Mouse (Mus musculus) hindbrain, embryonic 11.5 days (tissue): ENCODE data around the gene Ppm1h. TPM values are rescaled to one million over a fixed set of nuclear protein-coding genes. Genes with fewer than 3 reads are reported as not detected.

Source experiments
- ATAC-seq: fragments of 200-750 bp; cut with Nextera tagmentation; 2 replicates; pipeline ENCODE4 v1.8.0; 2017; ENCODE audit warnings: mild to moderate bottlenecking, moderate TSS enrichment, moderate library complexity; ENCODE audit not compliant: low FRiP score
- DNase-seq: peaks from one replicate; pipeline ENCODE4 v3.0.0-alpha.2; 2015; ENCODE audit warnings: low spot score
- H3K27ac ChIP-seq: fragments of 300-500 bp; sonication (generic); 2 replicates; pipeline ENCODE4 v1.5.1; 2014; ENCODE audit warnings: mild to moderate bottlenecking, low read depth, low read length
- H3K27me3 ChIP-seq: fragments of 300-500 bp; sonication (generic); 2 replicates; pipeline ENCODE4 v1.6.1; 2014; ENCODE audit warnings: mild to moderate bottlenecking, low read length, moderate library complexity, mixed read lengths; ENCODE audit not compliant: control insufficient read depth, insufficient read depth
- H3K36me3 ChIP-seq: fragments of 300-500 bp; sonication (generic); 2 replicates; pipeline ENCODE4 v1.6.1; 2014; ENCODE audit warnings: mild to moderate bottlenecking, low read length, moderate library complexity, mixed read lengths; ENCODE audit not compliant: control insufficient read depth, insufficient read depth
- H3K4me1 ChIP-seq: fragments of 300-500 bp; sonication (generic); replicated peaks from 2 replicates; pipeline ENCODE4 v1.6.1; 2014; ENCODE audit warnings: low read length, mixed read lengths; ENCODE audit not compliant: control insufficient read depth, insufficient read depth
- H3K4me2 ChIP-seq: fragments of 300-500 bp; sonication (generic); replicated peaks from 2 replicates; pipeline ENCODE4 v1.6.1; 2014; ENCODE audit warnings: mild to moderate bottlenecking, low read depth, low read length
- H3K4me3 ChIP-seq: fragments of 300-500 bp; sonication (generic); 2 replicates; pipeline ENCODE4 v1.5.1; 2014; ENCODE audit warnings: low read depth, low read length
- H3K9ac ChIP-seq: fragments of 300-500 bp; sonication (generic); 2 replicates; pipeline ENCODE4 v1.6.1; 2014; ENCODE audit warnings: low read depth, low read length
- H3K9me3 ChIP-seq: fragments of 300-500 bp; sonication (generic); 2 replicates; pipeline ENCODE4 v1.6.1; 2016; ENCODE audit warnings: low read length; ENCODE audit not compliant: control insufficient read depth
- WGBS: fragments of 180-500 bp; shearing (Covaris S2); extraction: QIAGEN DNeasy Blood & Tissue Kit; methylation state at CpG from one replicate; pipeline ENCODE4 v1.1.7; 2014; 5-methylcytosine and 5-hydroxymethylcytosine counted together
- polyA plus RNA-seq: library from polyadenylated mRNA; unstranded; fragments of >200 nt; fragmentation: Nextera tagmentation; extraction: Ambion mirVana; gene quantifications from 2 replicates; pipeline ENCODE4 v1.2.1, GENCODE M21; 2014

Ppm1h gene
- 8.1 and 9.7 TPM in 2 replicates for polyA plus RNA-seq

- H3K36me3 ChIP-seq, result no peaks in the 10 kb centered on the region
- H3K4me3 ChIP-seq, result peak within 1 kb of the TSS; percentile 59
- H3K4me2 ChIP-seq, result peak within 1 kb of the TSS; percentile 98
- H3K27ac ChIP-seq, result peak within 1 kb of the TSS; percentile 81
- no peaks in the 10 kb centered on the region for H3K9me3 ChIP-seq
- H3K27me3 ChIP-seq, result no peaks in the 10 kb centered on the region; the same call in 1 of the 2 replicates
- H3K4me1 ChIP-seq, result 0 out of 2 replicates have a peak, but pooled peaks cover 2% of the 10 kb centered on the region
- WGBS, result under 1% methylated on average over 82 of the region's 94 CpGs
- peak; percentile 79 for DNase-seq
- H3K9ac ChIP-seq, result peak within 1 kb of the TSS; percentile 81
- peak; percentile 85 for ATAC-seq
These were observed at the start of gene Ppm1h for GRCm38 (mm10) chr10:122678541-122679436. Gene Ppm1h, plus strand, starts transcription at chr10:122678762.

DNA sequence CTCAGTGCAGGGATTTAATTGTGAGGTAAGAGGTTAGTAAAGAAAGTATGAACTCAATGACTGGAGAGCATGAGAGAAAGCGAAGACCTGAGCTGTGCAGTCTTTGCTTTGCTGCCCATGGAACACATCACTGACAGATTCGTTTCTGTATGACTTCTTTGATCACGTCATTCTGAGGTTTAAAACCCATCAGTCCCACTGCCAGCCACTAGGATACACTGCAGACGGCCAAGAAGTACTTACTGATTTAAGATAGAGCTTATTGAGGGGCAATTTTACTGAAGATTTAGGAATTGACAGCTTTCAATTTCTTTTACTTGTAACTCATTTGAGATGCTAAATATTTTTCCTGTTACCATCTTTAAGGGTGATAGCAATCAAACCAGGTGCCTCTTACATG is 49.6 kb upstream of the Ppm1h start:
- Histone ChIP-seq H3K4me1 (no peaks in the 10 kb centered on the region), H3K27me3 (no peaks in the 10 kb centered on the region), H3K27ac (no peak overlapping the region), H3K4me3 (no peak overlapping the region), H3K9me3 (no peaks in the 10 kb centered on the region), H3K36me3 (no peaks in the 10 kb centered on the region), H3K4me2 (no peak overlapping the region), H3K9ac (no peak overlapping the region)
- DNase-seq, result no peak
- no peak for ATAC-seq
- WGBS, result 77% methylated on average over 4 of the region's 4 CpGs

GRCm38 (mm10) chr10:122639879-122640278 is 38.7 kb upstream of the Ppm1h start:
- 90% methylated on average over 4 of the region's 4 CpGs for WGBS
- Histone ChIP-seq H3K4me2 (no peak overlapping the region), H3K9me3 (no peaks in the 10 kb centered on the region), H3K4me1 (no peaks in the 10 kb centered on the region), H3K27ac (no peak overlapping the region), H3K4me3 (no peak overlapping the region), H3K27me3 (no peaks in the 10 kb centered on the region), H3K9ac (no peak overlapping the region), H3K36me3 (no peaks in the 10 kb centered on the region)
- ATAC-seq, result no peak
- DNase-seq, result no peak

- no peak overlapping the region for H3K9ac ChIP-seq
- H3K4me1 ChIP-seq, result no peaks in the 10 kb centered on the region
- no peak for DNase-seq
- no peak overlapping the region for H3K4me2 ChIP-seq
- ATAC-seq, result no peak
- no peak overlapping the region for H3K27ac ChIP-seq
- no peaks in the 10 kb centered on the region for H3K27me3 ChIP-seq
- no peaks in the 10 kb centered on the region for H3K36me3 ChIP-seq
- no peaks in the 10 kb centered on the region for H3K9me3 ChIP-seq
- 92% methylated on average over 8 of the region's 8 CpGs for WGBS
- H3K4me3 ChIP-seq, result no peak overlapping the region
These were observed 37.2 kb upstream of the Ppm1h start for GRCm38 (mm10) chr10:122641263-122641795.

GRCm38 (mm10) chr10:122642125-122642524 is 36.4 kb upstream of the Ppm1h start:
- DNase-seq, result no peak
- ATAC-seq, result no peak
- no peak overlapping the region for H3K4me2 ChIP-seq

DNA sequence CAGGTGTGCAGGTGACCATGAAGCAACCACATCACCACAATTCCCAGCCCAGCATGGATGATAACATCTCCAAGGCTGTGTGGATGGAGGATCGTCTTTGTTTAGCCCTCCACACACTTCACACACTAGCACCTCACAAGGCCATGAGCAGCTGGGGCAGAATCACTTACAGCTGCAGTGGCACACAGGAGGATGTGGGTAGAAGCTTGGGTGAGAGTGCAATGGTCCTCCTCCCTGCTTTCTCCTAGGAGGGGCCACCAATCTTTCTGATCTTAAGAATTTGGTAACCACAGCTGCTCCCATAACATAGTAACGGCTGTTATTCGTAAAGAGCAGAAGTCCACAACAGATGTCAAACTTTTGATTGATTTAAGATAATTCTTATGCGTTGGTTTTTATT is 26.6 kb upstream of the Ppm1h start:
- Histone ChIP-seq H3K9ac (no peak overlapping the region), H3K9me3 (no peaks in the 10 kb centered on the region), H3K27me3 (no peaks in the 10 kb centered on the region), H3K4me1 (no peaks in the 10 kb centered on the region), H3K4me2 (no peak overlapping the region), H3K36me3 (no peaks in the 10 kb centered on the region), H3K4me3 (no peak overlapping the region), H3K27ac (no peak overlapping the region)
- DNase-seq (no peak), ATAC-seq (no peak)
- 91% methylated on average over 4 of the region's 4 CpGs for WGBS

More at GRCm38 (mm10) chr10:122642125-122642524, 36.4 kb upstream of the Ppm1h start:
- Histone ChIP-seq H3K9me3 (no peaks in the 10 kb centered on the region), H3K27me3 (no peaks in the 10 kb centered on the region), H3K9ac (no peak overlapping the region), H3K27ac (no peak overlapping the region), H3K36me3 (no peaks in the 10 kb centered on the region), H3K4me1 (no peaks in the 10 kb centered on the region), H3K4me3 (no peak overlapping the region)
- WGBS, result 83% methylated on average over 4 of the region's 4 CpGs

- 86% methylated on average over 1 of the region's 1 CpGs for WGBS
- H3K4me1 ChIP-seq, result no peaks in the 10 kb centered on the region
- no peaks in the 10 kb centered on the region for H3K27me3 ChIP-seq
- no peak overlapping the region for H3K4me2 ChIP-seq
- no peaks in the 10 kb centered on the region for H3K36me3 ChIP-seq
- no peak for ATAC-seq
- no peaks in the 10 kb centered on the region for H3K9me3 ChIP-seq
- H3K4me3 ChIP-seq, result no peak overlapping the region
- H3K9ac ChIP-seq, result no peak overlapping the region
- no peak for DNase-seq
- H3K27ac ChIP-seq, result no peak overlapping the region
These were observed 26.0 kb upstream of the Ppm1h start for GRCm38 (mm10) chr10:122652578-122652977.

- H3K27me3 ChIP-seq, result no peaks in the 10 kb centered on the region
- 90% methylated on average over 1 of the region's 1 CpGs for WGBS
- H3K9ac ChIP-seq, result no peak overlapping the region
- no peaks in the 10 kb centered on the region for H3K4me1 ChIP-seq
- H3K36me3 ChIP-seq, result no peaks in the 10 kb centered on the region
- no peak for ATAC-seq
- H3K4me2 ChIP-seq, result no peak overlapping the region
- H3K27ac ChIP-seq, result no peak overlapping the region
- H3K4me3 ChIP-seq, result no peak overlapping the region
- no peaks in the 10 kb centered on the region for H3K9me3 ChIP-seq
- no peak for DNase-seq
These were observed 12.9 kb upstream of the Ppm1h start for GRCm38 (mm10) chr10:122665652-122666051.

GRCm38 (mm10) chr10:122671253-122671652 is 7.3 kb upstream of the Ppm1h start:
- DNase-seq (no peak), ATAC-seq (no peak)
- Histone ChIP-seq H3K4me2 (no peak overlapping the region), H3K9me3 (no peaks in the 10 kb centered on the region), H3K36me3 (no peaks in the 10 kb centered on the region), H3K4me1 (no peaks in the 10 kb centered on the region), H3K4me3 (no peak overlapping the region), H3K27me3 (no peaks in the 10 kb centered on the region), H3K9ac (no peak overlapping the region), H3K27ac (no peak overlapping the region)
- 74% methylated on average over 2 of the region's 2 CpGs for WGBS
